Mouse (Mus musculus) midbrain, postnatal 0 days (tissue): ENCODE data around the gene Chrm1. TPM values are rescaled to one million over a fixed set of nuclear protein-coding genes. Genes with fewer than 3 reads are reported as not detected.
"Not testable (repeated sequence)": the region's sequence is repeated elsewhere in the genome, so short reads cannot be mapped to it uniquely, and the experiment has no call there.

Experiments
- ATAC-seq: fragments of 200-750 bp; cut with Nextera tagmentation; 2 replicates; pipeline ENCODE4 v1.8.0; 2017; ENCODE audit warnings: moderate number of reproducible peaks, mild to moderate bottlenecking, moderate TSS enrichment, moderate library complexity; ENCODE audit not compliant: low FRiP score
- DNase-seq: peaks from one replicate; pipeline ENCODE4 v3.0.0-alpha.2; 2015; ENCODE audit warnings: low spot score
- H3K27ac ChIP-seq: fragments of 300-500 bp; sonication (generic); 2 replicates; pipeline ENCODE4 v1.5.1; 2014; ENCODE audit warnings: low read depth, mild to moderate bottlenecking, low read length, mixed read lengths
- H3K27me3 ChIP-seq: fragments of 300-500 bp; sonication (generic); 2 replicates; pipeline ENCODE4 v1.6.1; 2014; ENCODE audit warnings: low read length, control low read depth, mixed read lengths; ENCODE audit not compliant: insufficient read depth
- H3K36me3 ChIP-seq: fragments of 300-500 bp; sonication (generic); 2 replicates; pipeline ENCODE4 v1.6.1; 2014; ENCODE audit warnings: low read length, control low read depth, mixed read lengths; ENCODE audit not compliant: insufficient read depth
- H3K4me1 ChIP-seq: fragments of 300-500 bp; sonication (generic); 2 replicates; pipeline ENCODE4 v1.6.1; 2014; ENCODE audit warnings: mild to moderate bottlenecking, control low read depth, antibody characterized with exemption, low read length, mixed read lengths; ENCODE audit not compliant: insufficient read depth
- H3K4me2 ChIP-seq: fragments of 300-500 bp; sonication (generic); 2 replicates; pipeline ENCODE4 v1.6.1; 2014; ENCODE audit warnings: low read depth, mild to moderate bottlenecking, low read length, mixed read lengths; ENCODE audit not compliant: poor library complexity, severe bottlenecking
- H3K4me3 ChIP-seq: fragments of 300-500 bp; sonication (generic); 2 replicates; pipeline ENCODE4 v1.5.1; 2014; ENCODE audit warnings: low read depth, mild to moderate bottlenecking, low read length, moderate library complexity
- H3K9ac ChIP-seq: fragments of 300-500 bp; sonication (generic); replicated peaks from 2 replicates; pipeline ENCODE4 v1.6.1; 2014; ENCODE audit warnings: mild to moderate bottlenecking, low read length, moderate library complexity, mixed read lengths; ENCODE audit not compliant: poor library complexity, severe bottlenecking
- H3K9me3 ChIP-seq: fragments of 300-500 bp; sonication (generic); 2 replicates; pipeline ENCODE4 v1.6.1; 2016; ENCODE audit warnings: low read length, control low read depth
- CTCF ChIP-seq: IDR thresholded peaks from 2 replicates; pipeline ENCODE4 v1.5.1; 2016; ENCODE audit warnings: antibody characterized with exemption, mild to moderate bottlenecking
- WGBS: fragments of 180-500 bp; shearing (Covaris S2); extraction: QIAGEN DNeasy Blood & Tissue Kit; methylation state at CpG from one replicate; pipeline ENCODE4 v1.1.7; 2014; 5-methylcytosine and 5-hydroxymethylcytosine counted together
- polyA plus RNA-seq: library from polyadenylated mRNA; unstranded; fragments of >200 nt; fragmentation: Nextera tagmentation; extraction: Ambion mirVana; gene quantifications from 2 replicates; pipeline ENCODE4 v1.2.1, GENCODE M21; 2015
- total RNA-seq: library from RNA; depleted of rRNA; stranded (reverse); fragments of >200 nt; gene quantifications from 2 replicates; pipeline ENCODE4 v1.2.3, GENCODE M21; 2014

Gene Chrm1
- total and polyA plus RNA-seq, 2 experiments from 2014 or later: 1.0 to 1.9 TPM

- Histone ChIP-seq H3K9ac (no peak overlapping the region), H3K27ac (no peak overlapping the region), H3K9me3 (no peaks in the 10 kb centered on the region), H3K4me2 (no peak overlapping the region), H3K4me1 (peaks cover 7% of the 10 kb centered on the region; the same call in 1 of the 2 replicates), H3K4me3 (no peak overlapping the region), H3K27me3 (no peaks in the 10 kb centered on the region), H3K36me3 (no peaks in the 10 kb centered on the region)
- ATAC-seq (no peak), DNase-seq (no peak)
- WGBS: 67% methylated on average over 10 of the region's 10 CpGs
- TF ChIP-seq CTCF: no peak
These were observed 52.5 kb downstream of the Chrm1 start for GRCm38 (mm10) chr19:8715868-8716766.

GRCm38 (mm10) chr19:8716767-8717475 lies 53.3 kb downstream of the Chrm1 start:
- no peak for TF ChIP-seq CTCF
- H3K4me1 ChIP-seq: peaks cover 4% of the 10 kb centered on the region
- 74% methylated on average over 8 of the region's 10 CpGs for WGBS
- DNase-seq (no peak), ATAC-seq (no peak)
- H3K27me3 ChIP-seq: no peaks in the 10 kb centered on the region
- no peak overlapping the region for H3K4me3 ChIP-seq
- H3K9me3 ChIP-seq: no peaks in the 10 kb centered on the region
- no peak overlapping the region for H3K27ac ChIP-seq
- H3K9ac ChIP-seq: no peak overlapping the region
- no peak overlapping the region for H3K4me2 ChIP-seq
- H3K36me3 ChIP-seq: no peaks in the 10 kb centered on the region

- H3K4me1 ChIP-seq: no peaks in the 10 kb centered on the region; the same call in 1 of the 2 replicates
- H3K4me2 ChIP-seq: no peak overlapping the region
- DNase-seq: peak; percentile 69
- no peak overlapping the region for H3K4me3 ChIP-seq
- no peaks in the 10 kb centered on the region for H3K9me3 ChIP-seq
- WGBS: 70% methylated on average over 3 of the region's 3 CpGs
- ATAC-seq: no peak
- H3K36me3 ChIP-seq: no peaks in the 10 kb centered on the region
- no peak overlapping the region for H3K27ac ChIP-seq
- H3K27me3 ChIP-seq: no peaks in the 10 kb centered on the region
- no peak overlapping the region for H3K9ac ChIP-seq
- TF ChIP-seq CTCF: peak; percentile 81
These were observed 54.8 kb downstream of the Chrm1 start for GRCm38 (mm10) chr19:8718357-8718756.

- peak; percentile 45 for TF ChIP-seq CTCF
These were observed 55.4 kb downstream of the Chrm1 start for GRCm38 (mm10) chr19:8719037-8719436.

GRCm38 (mm10) chr19:8721378-8721777 lies 57.8 kb downstream of the Chrm1 start:
- Histone ChIP-seq H3K9me3 (no peaks in the 10 kb centered on the region), H3K4me2 (peak overlapping the region; percentile 62), H3K4me1 (peaks cover 10% of the 10 kb centered on the region; the same call in 1 of the 2 replicates), H3K4me3 (peak overlapping the region; percentile 69), H3K27ac (no peak overlapping the region), H3K36me3 (peaks cover 9% of the 10 kb centered on the region; the same call in 1 of the 2 replicates), H3K27me3 (no peaks in the 10 kb centered on the region), H3K9ac (no peak overlapping the region; the same call in 1 of the 2 replicates)
- ATAC-seq: no peak
- WGBS: 78% methylated on average over 1 of the region's 1 CpGs
- no peak for TF ChIP-seq CTCF
- no peak for DNase-seq

More at GRCm38 (mm10) chr19:8719037-8719436, 55.4 kb downstream of the Chrm1 start:
- H3K9ac ChIP-seq, H3K4me2 ChIP-seq, ATAC-seq, H3K27ac ChIP-seq, H3K27me3 ChIP-seq, DNase-seq, H3K4me3 ChIP-seq, H3K36me3 ChIP-seq, H3K4me1 ChIP-seq, H3K9me3 ChIP-seq: not testable (repeated sequence)
